Mouse (Mus musculus) bone marrow macrophage, adult 2 months (primary cell): Measurements from ENCODE around the gene Atxn2l. TPM values are rescaled to one million over a fixed set of nuclear protein-coding genes. Genes with fewer than 3 reads are reported as not detected.

Source experiments
- H3K27ac ChIP-seq: 2 replicates; pipeline ENCODE4 v1.5.1; 2012; ENCODE audit warnings: low read depth, low read length; ENCODE audit not compliant: insufficient read depth
- H3K4me1 ChIP-seq: 2 replicates; pipeline ENCODE4 v1.6.1; 2012; ENCODE audit warnings: low read length; ENCODE audit not compliant: control insufficient read depth, insufficient read depth
- H3K4me3 ChIP-seq: 2 replicates; pipeline ENCODE4 v1.5.1; 2012; ENCODE audit warnings: mild to moderate bottlenecking, low read length, moderate library complexity; ENCODE audit not compliant: insufficient read depth
- CTCF ChIP-seq: IDR thresholded peaks from 2 replicates; pipeline ENCODE4 v1.5.1; 2012; ENCODE audit warnings: low read depth, mild to moderate bottlenecking, low read length, moderate library complexity
- POLR2A ChIP-seq: IDR thresholded peaks from 2 replicates; pipeline ENCODE4 v1.6.1; 2012; ENCODE audit warnings: mild to moderate bottlenecking, low read depth, low read length, borderline replicate concordance
- polyA plus RNA-seq: library from polyadenylated mRNA; stranded (reverse); fragments of >200 nt; gene quantifications from 2 replicates; pipeline ENCODE4 v1.2.4, GENCODE M21; 2012; ENCODE audit not compliant: missing spikeins, insufficient read depth, insufficient read length

The Atxn2l gene
- polyA plus RNA-seq, 1 experiment, result 128 TPM

- no peak for TF ChIP-seq CTCF
- TF ChIP-seq POLR2A, result no peak
- Histone ChIP-seq H3K27ac (no peak overlapping the region), H3K4me3 (no peak overlapping the region), H3K4me1 (no peaks in the 10 kb centered on the region)
Measured at GRCm38 (mm10) chr7:126456382-126457266, 46.6 kb downstream of the Atxn2l start.

- TF ChIP-seq POLR2A (no peak), CTCF (no peak)
Measured at GRCm38 (mm10) chr7:126455242-126455641, 48.0 kb downstream of the Atxn2l start.

GRCm38 (mm10) chr7:126453861-126454260 lies 49.4 kb downstream of the Atxn2l start:
- TF ChIP-seq POLR2A (no peak), CTCF (no peak)

More at GRCm38 (mm10) chr7:126455242-126455641, 48.0 kb downstream of the Atxn2l start:
- Histone ChIP-seq H3K4me3 (no peak overlapping the region), H3K27ac (no peak overlapping the region), H3K4me1 (no peaks in the 10 kb centered on the region)

GRCm38 (mm10) chr7:126452244-126452643 lies 51.0 kb downstream of the Atxn2l start:
- Histone ChIP-seq H3K27ac (no peak overlapping the region), H3K4me3 (no peak overlapping the region), H3K4me1 (no peaks in the 10 kb centered on the region)
- no peak for TF ChIP-seq POLR2A
- TF ChIP-seq CTCF, result no peak

More at GRCm38 (mm10) chr7:126453861-126454260, 49.4 kb downstream of the Atxn2l start:
- Histone ChIP-seq H3K4me3 (no peak overlapping the region), H3K4me1 (no peaks in the 10 kb centered on the region), H3K27ac (no peak overlapping the region)

- no peak overlapping the region for H3K4me3 ChIP-seq
- H3K4me1 ChIP-seq, result no peaks in the 10 kb centered on the region
- TF ChIP-seq POLR2A (no peak), CTCF (no peak)
- no peak overlapping the region for H3K27ac ChIP-seq
Measured at GRCm38 (mm10) chr7:126450641-126451040, 52.6 kb downstream of the Atxn2l start.

- Histone ChIP-seq H3K27ac (no peak overlapping the region), H3K4me3 (no peak overlapping the region), H3K4me1 (no peaks in the 10 kb centered on the region)
- TF ChIP-seq CTCF (no peak), POLR2A (no peak)
Measured at GRCm38 (mm10) chr7:126449991-126450390, 53.2 kb downstream of the Atxn2l start.

- no peaks in the 10 kb centered on the region for H3K4me1 ChIP-seq
- no peak overlapping the region for H3K27ac ChIP-seq
- no peak for TF ChIP-seq CTCF
- TF ChIP-seq POLR2A, result no peak
- no peak overlapping the region for H3K4me3 ChIP-seq
Measured at GRCm38 (mm10) chr7:126448481-126448880, 54.8 kb downstream of the Atxn2l start.

GRCm38 (mm10) chr7:126446217-126446616 lies 57.0 kb downstream of the Atxn2l start:
- TF ChIP-seq CTCF, result no peak
- TF ChIP-seq POLR2A, result no peak
- H3K4me1 ChIP-seq, result no peaks in the 10 kb centered on the region
- no peak overlapping the region for H3K4me3 ChIP-seq
- no peak overlapping the region for H3K27ac ChIP-seq

- Histone ChIP-seq H3K27ac (no peak overlapping the region), H3K4me1 (no peaks in the 10 kb centered on the region), H3K4me3 (no peak overlapping the region)
- no peak for TF ChIP-seq CTCF
- no peak for TF ChIP-seq POLR2A
Measured at GRCm38 (mm10) chr7:126445104-126445815, 58.0 kb downstream of the Atxn2l start.

GRCm38 (mm10) chr7:126444536-126444935 lies 58.7 kb downstream of the Atxn2l start:
- Histone ChIP-seq H3K27ac (no peak overlapping the region), H3K4me3 (no peak overlapping the region), H3K4me1 (no peaks in the 10 kb centered on the region)
- TF ChIP-seq POLR2A (no peak), CTCF (no peak)
